Mouse (Mus musculus) spleen, adult 2 months (tissue): ENCODE results near the gene Aplf. TPM values are rescaled to one million over a fixed set of nuclear protein-coding genes. Genes with fewer than 3 reads are reported as not detected.

Source experiments
- DNase-seq, 2 experiments: peaks; one replicate each; pipeline versions ENCODE4 v3.0.0 to v3.0.0-alpha.2; 2012 to 2021; ENCODE audit warnings: low spot score in 2 of 2, low read depth in 1 of 2
- H3K27ac ChIP-seq: fragments of 200-500 bp; 2 replicates; pipeline ENCODE4 v1.5.1; 2012; ENCODE audit warnings: low read length, inconsistent platforms; ENCODE audit not compliant: insufficient read depth
- H3K27me3 ChIP-seq: fragments of 200-500 bp; 2 replicates; pipeline ENCODE4 v1.6.1; 2012; ENCODE audit warnings: mild to moderate bottlenecking, moderate library complexity, low read length, inconsistent platforms; ENCODE audit not compliant: control insufficient read depth, insufficient read depth
- H3K36me3 ChIP-seq: fragments of 200-500 bp; 2 replicates; pipeline ENCODE4 v1.6.1; 2012; ENCODE audit warnings: mild to moderate bottlenecking, low read length, inconsistent platforms; ENCODE audit not compliant: control insufficient read depth, insufficient read depth
- H3K4me1 ChIP-seq: fragments of 200-500 bp; 2 replicates; pipeline ENCODE4 v1.6.1; 2011; ENCODE audit warnings: inconsistent platforms; ENCODE audit not compliant: control insufficient read depth, insufficient read depth, insufficient read length
- H3K4me3 ChIP-seq: fragments of 200-500 bp; 2 replicates; pipeline ENCODE4 v1.5.1; 2011; ENCODE audit warnings: mild to moderate bottlenecking, inconsistent platforms; ENCODE audit not compliant: insufficient read depth, insufficient read length; ENCODE audit errors: extremely low read depth
- CTCF ChIP-seq: fragments of 200-500 bp; IDR thresholded peaks from 2 replicates; pipeline ENCODE4 v1.5.1; 2011; ENCODE audit warnings: mild to moderate bottlenecking, inconsistent platforms; ENCODE audit not compliant: insufficient read depth, insufficient read length, insufficient replicate concordance; ENCODE audit errors: extremely low read depth
- POLR2A ChIP-seq: fragments of 200-500 bp; IDR thresholded peaks from 2 replicates; pipeline ENCODE4 v1.6.1; 2011; ENCODE audit warnings: low read depth, low read length, inconsistent platforms
- WGBS: fragments of 180-500 bp; shearing (Covaris S2); methylation state at CpG from one replicate; pipeline ENCODE4 v1.1.7; 2018; 5-methylcytosine and 5-hydroxymethylcytosine counted together
- polyA plus RNA-seq: library from polyadenylated mRNA; depleted of rRNA; stranded (reverse); fragments of >200 nt; gene quantifications from 2 replicates; pipeline ENCODE4 v1.2.3, GENCODE M21; 2012; rRNA removed

Gene Aplf
- polyA plus RNA-seq, 1 experiment = 2.4 TPM

DNA sequence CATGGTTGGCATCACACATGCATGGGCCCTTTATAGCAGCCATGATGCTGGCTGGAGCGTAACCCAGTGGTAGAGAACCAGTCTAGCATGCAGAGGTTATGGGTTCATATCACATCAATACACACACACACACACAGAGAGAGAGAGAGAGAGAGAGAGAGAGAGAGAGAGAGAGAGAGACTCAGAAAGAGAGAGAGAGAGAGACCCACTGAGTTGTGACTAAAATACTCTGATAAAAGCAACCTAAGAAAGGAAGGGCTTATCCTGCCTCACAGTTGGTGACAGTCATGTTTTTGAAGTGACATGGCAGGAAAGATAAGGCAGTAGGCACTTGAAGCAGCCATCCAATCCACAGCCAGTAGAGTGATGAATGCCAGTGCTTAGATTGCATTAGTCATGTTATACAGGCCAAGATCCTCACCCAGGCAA, 88.8 kb downstream of the Aplf start:
- Histone ChIP-seq H3K27me3 (no peaks in the 10 kb centered on the region), H3K36me3 (no peaks in the 10 kb centered on the region), H3K27ac (no peak overlapping the region), H3K4me1 (peaks cover 3% of the 10 kb centered on the region; the same call in 1 of the 2 replicates), H3K4me3 (no peak overlapping the region)
- DNase-seq = no peak
- 81% methylated on average over 1 of the region's 1 CpGs for WGBS
- TF ChIP-seq CTCF = no peak
- no peak for TF ChIP-seq POLR2A

DNA sequence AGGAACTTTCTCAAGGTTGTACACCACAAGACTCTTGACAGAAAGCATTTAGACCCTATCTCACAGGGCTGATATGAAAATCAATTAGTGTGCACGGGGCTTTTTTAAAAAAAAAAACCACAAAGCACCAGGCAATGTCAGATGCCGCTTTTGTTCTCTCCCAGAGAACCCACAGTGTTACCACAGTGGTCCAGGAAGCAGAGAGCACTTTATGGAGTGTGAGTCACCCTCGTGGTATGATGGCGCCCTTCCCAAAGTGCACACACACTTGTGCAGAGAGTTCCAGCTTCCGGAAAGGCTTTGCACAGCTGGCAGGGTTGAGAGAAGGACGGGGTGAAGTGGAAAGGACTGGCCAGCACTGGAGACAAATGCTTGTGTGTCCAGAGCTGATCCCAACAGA, 89.5 kb downstream of the Aplf start:
- Histone ChIP-seq H3K4me1 (peaks cover 3% of the 10 kb centered on the region; the same call in 1 of the 2 replicates), H3K27me3 (no peaks in the 10 kb centered on the region)

DNA sequence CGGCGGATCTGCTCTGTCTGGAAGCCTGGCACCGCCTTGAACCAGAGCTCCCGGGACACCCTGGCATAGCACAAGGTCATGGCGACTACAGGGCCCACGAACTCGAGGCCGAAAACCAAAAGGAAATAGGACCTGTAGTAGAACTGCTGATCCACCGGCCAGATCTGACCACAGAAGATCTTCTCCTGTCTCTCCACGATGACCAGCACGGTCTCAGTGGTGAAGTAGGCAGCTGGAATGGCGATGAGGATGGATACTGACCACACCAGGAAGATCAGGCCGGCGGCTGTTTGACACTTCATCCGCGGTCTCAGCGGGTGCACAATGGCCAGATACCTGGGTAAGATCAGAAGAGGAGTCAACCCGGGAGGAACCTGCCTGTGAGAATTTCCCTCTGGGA, 90.4 kb downstream of the Aplf start:
- 90% methylated on average over 18 of the region's 18 CpGs for WGBS
- no peak overlapping the region for H3K27ac ChIP-seq
- no peak for TF ChIP-seq POLR2A
- TF ChIP-seq CTCF = no peak
- H3K4me3 ChIP-seq = no peak overlapping the region
- DNase-seq = no peak
- H3K27me3 ChIP-seq = no peaks in the 10 kb centered on the region
- no peaks in the 10 kb centered on the region for H3K36me3 ChIP-seq
- peaks cover 3% of the 10 kb centered on the region; the same call in 1 of the 2 replicates for H3K4me1 ChIP-seq

More for the DNA sequence above, 89.5 kb downstream of the Aplf start:
- 14% methylated on average over 6 of the region's 6 CpGs for WGBS
- TF ChIP-seq POLR2A (no peak), CTCF (no peak)
- H3K36me3 ChIP-seq = no peaks in the 10 kb centered on the region
- no peak overlapping the region; the same call in 1 of the 2 replicates for H3K27ac ChIP-seq
- DNase-seq = no peak
- H3K4me3 ChIP-seq = no peak overlapping the region

DNA sequence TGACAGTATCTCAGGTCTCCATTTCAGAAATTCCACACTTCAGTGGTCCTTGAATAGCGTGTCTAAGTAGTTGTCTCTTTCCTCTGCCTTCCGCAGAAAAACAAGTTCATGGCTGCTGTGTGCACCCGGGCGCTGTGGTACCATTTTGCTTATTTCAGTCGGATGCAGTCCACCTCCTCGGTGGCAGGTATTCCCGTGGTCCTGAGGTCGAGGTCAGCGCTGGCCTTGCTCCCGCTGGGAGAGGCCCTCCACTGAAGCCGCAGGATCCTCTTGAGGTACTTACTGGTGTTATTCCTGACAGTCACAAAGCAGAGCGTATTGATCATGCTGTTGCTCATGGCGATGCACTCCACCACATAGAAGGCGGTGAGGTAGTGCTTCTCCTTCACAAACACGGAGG, 90.9 kb downstream of the Aplf start:
- 91% methylated on average over 15 of the region's 15 CpGs for WGBS
- Histone ChIP-seq H3K27ac (no peak overlapping the region), H3K4me3 (no peak overlapping the region), H3K4me1 (peaks cover 3% of the 10 kb centered on the region; the same call in 1 of the 2 replicates), H3K27me3 (no peaks in the 10 kb centered on the region), H3K36me3 (no peaks in the 10 kb centered on the region)
- TF ChIP-seq POLR2A (no peak), CTCF (no peak)
- no peak for DNase-seq

Other genes with a start within 250 kb of the Aplf start
- gene Bmp10, start 243.2 kb downstream of the Aplf start, polyA plus RNA-seq = not detected in 2 replicates
- gene Arhgap25, start 138.9 kb downstream of the Aplf start, polyA plus RNA-seq = 17.3 and 18.0 TPM in 2 replicates
- 0.74 and 1.4 TPM in 2 replicates for gene Prokr1, start 81.5 kb downstream of the Aplf start, polyA plus RNA-seq
- 2.0 and 3.1 TPM in 2 replicates for gene Efcc1, start 58.7 kb upstream of the Aplf start, polyA plus RNA-seq
- gene Gp9, start 105.9 kb upstream of the Aplf start, polyA plus RNA-seq = 70.5 and 104 TPM in 2 replicates
- 102 and 110 TPM in 2 replicates for gene Rab43, start 140.0 kb upstream of the Aplf start, polyA plus RNA-seq
- 0.73 and 1.3 TPM in 2 replicates for gene Gm45140, start 163.6 kb upstream of the Aplf start, polyA plus RNA-seq
- 17.8 and 31.4 TPM in 2 replicates for gene Isy1, start 166.6 kb upstream of the Aplf start, polyA plus RNA-seq
- 123 and 129 TPM in 2 replicates for gene Cnbp, start 178.9 kb upstream of the Aplf start, polyA plus RNA-seq
- 35.5 and 37.3 TPM in 2 replicates for gene Copg1, start 215.6 kb upstream of the Aplf start, polyA plus RNA-seq
- gene Hmces, start 241.7 kb upstream of the Aplf start, polyA plus RNA-seq = 16.3 and 19.1 TPM in 2 replicates